Comparison of ENCODE assay signal across 17 mouse cellular contexts in the genomic region with DNA sequence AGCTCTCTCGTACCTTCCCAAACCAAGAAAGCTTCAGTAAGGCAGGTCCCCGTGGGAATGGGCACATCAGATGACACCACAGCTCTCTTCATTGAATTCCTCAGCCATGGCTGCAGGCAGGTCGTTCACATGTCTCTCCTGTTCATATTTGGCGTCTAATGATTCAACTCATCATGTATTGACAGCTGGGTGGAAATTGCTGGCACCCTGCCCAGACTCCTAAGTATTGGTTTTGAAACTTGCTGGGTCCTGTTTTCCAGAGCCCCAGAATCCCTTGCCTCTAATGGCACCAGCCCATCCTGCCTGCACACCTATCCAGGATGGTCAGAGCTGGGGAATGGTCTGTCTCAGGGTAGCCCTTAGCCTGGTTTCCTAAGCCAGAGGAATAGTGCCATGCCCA.
A peak's percentile ranks its signal among the peaks of the same experiment; 100 is the strongest.
DNase-seq lines count a peak whose midpoint lies in the region; ATAC-seq lines count a peak whose summit lies in the region.
"Had no signal": no experiment of that assay in that cellular context is flagged by ENCODE, and none has a peak within 500 bp of the region (broad histone marks: within the 10 kb centered on the region; RNA-seq: fewer than 3 reads in every experiment).

No protein-coding gene starts in this region.

- no peaks in the 10 kb centered on the region for H3K9me3 ChIP-seq in heart, embryonic 13.5 days
- H3K9me3 ChIP-seq in heart, embryonic 10.5 days: no peaks in the 10 kb centered on the region
- H3K9me3 ChIP-seq: heart, embryonic 12.5 days; hindbrain, embryonic 12.5 days had no signal

- H3K9ac ChIP-seq in heart, embryonic 13.5 days: no peak overlapping the region
- H3K9ac ChIP-seq: heart, embryonic 12.5 days; hindbrain, embryonic 12.5 days had no signal

- 64% methylated on average over 4 of the region's 4 CpGs for WGBS in heart, embryonic 13.5 days
- WGBS in heart, embryonic 10.5 days: 87% methylated on average over 4 of the region's 4 CpGs

- intact Hi-C loops in left cerebral cortex, postnatal 4 days (cut with DNase I): no loop called here
- intact Hi-C loops in left cerebral cortex, postnatal 10 days (cut with DNase I): no loop called here

- H3K36me3 ChIP-seq in heart, embryonic 13.5 days: no peaks in the 10 kb centered on the region
- H3K36me3 ChIP-seq in heart, embryonic 10.5 days: no peaks in the 10 kb centered on the region
- H3K36me3 ChIP-seq: heart, embryonic 12.5 days; hindbrain, embryonic 12.5 days had no signal

- H3K4me1 ChIP-seq in heart, embryonic 13.5 days: peaks cover 68% of the 10 kb centered on the region
- peaks cover 51% of the 10 kb centered on the region for H3K4me1 ChIP-seq in heart, embryonic 10.5 days

- H3K27me3 ChIP-seq in heart, embryonic 13.5 days (replicated peaks): no peaks in the 10 kb centered on the region; the same call in 1 of the 2 replicates
- 0 out of 2 replicates have a peak, but pooled peaks cover 5% of the 10 kb centered on the region for H3K27me3 ChIP-seq in heart, embryonic 10.5 days (ENCODE audit: insufficient read depth, poor library complexity, severe bottlenecking)
- H3K27me3 ChIP-seq: heart, embryonic 12.5 days had no signal

- no peak for DNase-seq in heart, embryonic 10.5 days (ENCODE audit: low spot score)
- DNase-seq in left cerebral cortex, postnatal 4 days: peak; percentile 36
- no peak for DNase-seq in left cerebral cortex, postnatal 10 days (ENCODE audit: extremely low spot score in 1 of 2, low spot score in 2 of 2)
- DNase-seq in right cerebral cortex, postnatal 4 days: peak; percentile 62
- no peak for DNase-seq in right cerebral cortex, adult 18-20 months
- no peak for DNase-seq in adipocyte (ENCODE audit: low spot score)
- DNase-seq: adrenal gland, postnatal 10 days; cerebellum, adult 11-12 months; cerebellum, adult 9-10 months; gastrocnemius, postnatal 14 days; heart, adult 2 months; heart, postnatal 36 days had no signal

- no peak for ATAC-seq in heart, embryonic 13.5 days (ENCODE audit: extremely low read depth, insufficient number of reproducible peaks, low FRiP score, low TSS enrichment)
- ATAC-seq: forebrain, embryonic 16.5 days; hindbrain, postnatal 0 days had no signal

- 0 out of 2 replicates have a peak overlapping the region, but pooled peaks have one; percentile 24 for H3K27ac ChIP-seq in heart, embryonic 13.5 days (replicated peaks)
- H3K27ac ChIP-seq in heart, embryonic 10.5 days: no peak overlapping the region
- H3K27ac ChIP-seq: heart, adult 2 months; hindbrain, embryonic 12.5 days; hindbrain, postnatal 0 days had no signal

- H3K4me2 ChIP-seq in heart, embryonic 13.5 days: no peak overlapping the region
- H3K4me2 ChIP-seq: heart, embryonic 12.5 days; hindbrain, embryonic 12.5 days had no signal

- H3K4me3 ChIP-seq in heart, embryonic 13.5 days: no peak overlapping the region
- H3K4me3 ChIP-seq in heart, embryonic 10.5 days: no peak overlapping the region
- H3K4me3 ChIP-seq: heart, adult 2 months; heart, embryonic 12.5 days; hindbrain, embryonic 12.5 days had no signal

Comparison
In these comparisons a context has a peak if more than half of its experiments do, and no peak if none do; other contexts are left out.
1. DNase-seq: peak in left cerebral cortex, postnatal 4 days (single experiment) and right cerebral cortex, postnatal 4 days (single experiment); none in heart, embryonic 10.5 days (single experiment), left cerebral cortex, postnatal 10 days (0 of 2), right cerebral cortex, adult 18-20 months (single experiment) and adipocyte (single experiment).